Mouse (Mus musculus) neutrophil, adult 59 days (primary cell): ENCODE results near the gene Vmn1r8. TPM values are rescaled to one million over a fixed set of nuclear protein-coding genes. Genes with fewer than 3 reads are reported as not detected.

Experiments
- total RNA-seq, 2 experiments: library from RNA; stranded (reverse); gene quantifications; 1 replicate in 1 of 2; 2 replicates in 1 of 2; pipeline ENCODE4 v1.2.4; 2023

Gene Vmn1r8
- not detected for total RNA-seq

DNA sequence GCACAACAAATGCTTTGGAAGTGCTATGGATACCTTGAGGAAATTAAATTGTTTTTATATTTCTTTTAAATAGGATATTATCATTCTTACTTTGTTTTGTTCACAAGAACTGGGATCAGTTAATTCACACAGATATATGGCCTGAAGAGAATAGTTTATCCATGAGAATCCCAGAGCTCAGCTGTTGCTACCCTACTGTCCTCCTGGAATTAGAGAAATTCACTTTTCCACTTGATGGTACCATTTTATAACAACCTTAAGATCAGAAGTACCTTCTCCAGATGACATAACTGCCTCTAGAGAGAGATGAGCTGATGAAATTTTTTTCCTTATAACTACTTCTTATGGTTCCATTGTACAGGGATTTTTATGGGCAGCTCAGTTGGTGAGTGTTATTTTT, at the start of gene Vmn1r8:
TSS of gene Vmn1r8 (plus strand) at position 301 of the 400 bp plus-strand sequence.

DNA sequence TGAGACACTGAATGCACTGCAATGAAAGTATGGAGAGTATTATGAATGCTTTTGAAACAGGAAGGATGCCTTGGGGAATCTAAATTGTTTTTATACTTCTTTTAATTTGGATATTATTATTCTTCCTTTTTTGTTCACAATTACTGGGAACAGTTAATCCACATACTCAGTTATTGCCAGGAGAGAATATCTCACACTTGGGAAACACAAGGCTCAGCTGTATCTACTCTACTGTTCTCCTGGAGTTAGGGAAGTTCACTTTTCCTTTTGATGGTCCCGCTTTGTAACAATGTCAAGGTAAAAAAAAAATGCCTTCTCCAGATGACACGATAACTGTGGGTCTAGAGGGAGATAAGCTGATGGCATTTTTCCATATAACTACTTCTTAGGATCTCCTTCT, 35.1 kb upstream of the Vmn1r8 start, which contains the start of gene Vmn1r6:
TSS of gene Vmn1r6 (plus strand) at position 301 of the 400 bp plus-strand sequence.

DNA sequence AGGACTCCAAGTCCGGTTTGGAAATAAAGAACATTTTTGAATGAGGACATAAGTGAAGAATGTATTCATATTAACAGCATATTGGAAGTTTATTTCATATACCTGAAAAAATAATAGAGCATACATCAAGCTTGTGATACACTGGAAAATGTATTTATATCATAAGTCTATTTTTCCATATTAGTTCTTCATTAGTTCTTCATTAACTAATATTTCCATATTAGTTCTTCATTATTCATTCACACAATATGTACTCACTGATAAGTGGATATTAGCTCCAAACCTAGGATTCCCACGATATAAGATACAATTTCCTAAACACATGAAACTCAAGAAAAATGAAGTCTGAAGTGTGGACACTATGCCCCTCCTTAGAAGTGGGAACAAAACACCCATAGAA, 6.9 kb upstream of the Vmn1r8 start, which contains the start of gene Vmn1r7:
TSS of gene Vmn1r7 (minus strand) at position 101 of the 400 bp plus-strand sequence.

DNA sequence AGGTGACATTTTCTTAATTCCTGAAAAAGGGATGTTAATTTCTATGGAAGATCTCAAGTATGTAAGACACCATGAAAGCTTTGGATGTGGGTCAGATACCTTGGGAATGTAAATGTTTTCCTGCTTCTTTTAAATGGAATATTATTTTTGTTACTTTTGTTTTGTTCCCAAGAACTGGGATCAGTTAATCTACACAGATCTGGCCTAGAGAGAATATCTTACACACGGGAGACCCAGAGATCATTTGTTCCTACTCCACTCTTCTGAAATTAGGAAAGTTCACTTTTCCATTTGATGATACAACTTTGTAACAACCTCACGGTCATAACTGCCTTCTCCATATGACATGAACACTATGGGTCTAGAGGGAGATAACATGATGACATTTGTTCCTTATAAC, 34.4 kb downstream of the Vmn1r8 start, which contains the start of gene Vmn1r9:
TSS of gene Vmn1r9 (plus strand) at position 301 of the 400 bp plus-strand sequence.

Other genes with a start within 250 kb of the Vmn1r8 start
- gene Kbtbd2, start 234.5 kb upstream of the Vmn1r8 start, total RNA-seq, result 10 to 100 TPM; 30.0 to 37.5 TPM
- 1 to 10 TPM in 1 of 2 experiments, under 1 TPM in 1; 0.78 to 1.4 TPM for gene Fkbp9, start 200.2 kb upstream of the Vmn1r8 start, total RNA-seq
- gene Nt5c3, start 108.4 kb upstream of the Vmn1r8 start, total RNA-seq, result 10 to 100 TPM; 33.8 to 39.9 TPM
- gene Vmn1r4, start 108.3 kb upstream of the Vmn1r8 start, total RNA-seq, result under 1 TPM in 1 of 2 experiments, not detected in 1; 0.24 TPM
- gene Vmn1r5, start 62.0 kb upstream of the Vmn1r8 start, total RNA-seq, result not detected
- gene Vmn1r6, start 35.0 kb upstream of the Vmn1r8 start, total RNA-seq, result not detected
- not detected for gene Vmn1r7, start 7.0 kb upstream of the Vmn1r8 start, total RNA-seq
- not detected for gene Vmn1r9, start 34.5 kb downstream of the Vmn1r8 start, total RNA-seq
- gene Vmn1r10, start 77.2 kb downstream of the Vmn1r8 start, total RNA-seq, result not detected
- gene Vmn1r11, start 101.2 kb downstream of the Vmn1r8 start, total RNA-seq, result not detected
- under 1 TPM; 0.09 to 0.20 TPM for gene Vmn1r12, start 124.6 kb downstream of the Vmn1r8 start, total RNA-seq
- gene Vmn1r13, start 171.0 kb downstream of the Vmn1r8 start, total RNA-seq, result not detected
- gene Vmn1r14, start 199.4 kb downstream of the Vmn1r8 start, total RNA-seq, result not detected
- gene Vmn1r15, start 225.7 kb downstream of the Vmn1r8 start, total RNA-seq, result not detected